Mouse (Mus musculus) CD4-positive naive resting alpha-beta T cell, adult 76 days (primary cell): ENCODE results near the gene Robo3. TPM values are rescaled to one million over a fixed set of nuclear protein-coding genes. Genes with fewer than 3 reads are reported as not detected.

ENCODE experiments used
- total RNA-seq: library from RNA; stranded (reverse); gene quantifications from one replicate; pipeline ENCODE4 v1.2.4, GENCODE M21; 2023

The Robo3 gene
- not detected for total RNA-seq

DNA sequence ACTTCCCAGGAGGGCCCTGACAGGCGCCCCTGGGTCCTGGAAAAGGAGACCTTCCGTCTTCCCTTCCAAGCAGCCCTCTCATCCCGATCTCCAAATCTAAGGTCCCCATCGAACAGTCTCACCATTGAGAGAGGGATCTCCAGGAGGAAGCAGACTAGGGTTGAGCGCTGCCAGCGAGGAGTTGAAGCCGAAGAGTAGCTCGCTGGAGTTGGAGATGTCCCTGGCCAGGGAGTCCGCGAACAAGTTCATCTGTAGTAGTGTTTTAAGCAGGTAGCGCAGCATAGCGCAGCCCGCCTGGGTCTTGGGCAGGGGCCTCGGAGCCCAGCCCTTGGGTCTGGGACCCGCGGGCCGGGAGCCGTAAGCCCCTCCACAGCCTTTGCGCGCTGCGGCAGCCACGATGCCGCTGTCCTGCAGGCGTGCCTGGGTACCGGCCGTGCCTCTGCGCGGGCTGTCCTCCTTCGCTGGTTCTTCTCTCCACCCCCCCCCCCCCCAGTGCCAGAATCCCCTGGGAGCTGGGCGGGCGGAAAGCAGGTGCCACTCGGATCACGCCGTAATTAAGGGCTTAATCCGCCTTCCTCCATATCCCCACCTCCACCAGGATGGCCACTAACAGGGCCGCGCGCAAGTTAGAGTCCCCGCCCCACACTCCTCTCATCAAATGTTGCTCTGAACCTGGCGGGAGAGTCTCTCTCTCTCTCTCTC lies at the start of gene Robo3:
Gene Robo3, minus strand, starts transcription at position 527 of the 702 bp plus-strand sequence.

DNA sequence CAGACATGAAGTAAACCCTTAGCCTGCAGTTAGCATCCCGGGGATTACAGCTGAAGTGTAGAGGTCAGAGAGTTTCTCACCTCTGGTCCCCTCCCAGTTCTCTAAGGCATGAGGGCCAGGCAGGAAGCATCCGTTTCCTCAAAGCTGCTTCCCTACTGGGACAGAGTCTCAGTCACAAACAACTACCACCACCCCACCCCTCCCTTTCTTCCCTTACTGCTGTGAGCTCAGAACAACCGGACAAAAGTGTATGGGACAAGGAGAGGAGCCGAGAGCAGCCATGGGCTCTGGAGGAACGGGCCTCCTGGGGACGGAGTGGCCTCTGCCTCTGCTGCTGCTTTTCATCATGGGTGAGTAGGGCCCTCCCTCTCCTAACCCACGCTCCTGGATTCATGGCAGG lies 31.2 kb downstream of the Robo3 start, which contains the start of gene Robo4:
Gene Robo4, plus strand, starts transcription at position 96 of the 400 bp plus-strand sequence.

GRCm38 (mm10) chr9:37367301-37368080 lies 65.6 kb downstream of the Robo3 start, which contains the start of gene Hepacam:
Hepacam (plus strand) TSS chr9:37367351.

Other genes with a start within 250 kb of the Robo3 start
- gene Tmem218, start 225.0 kb downstream of the Robo3 start, total RNA-seq: 0.41 TPM
- 3.9 TPM for gene Slc37a2, start 177.5 kb downstream of the Robo3 start, total RNA-seq
- gene Ccdc15, start 84.8 kb downstream of the Robo3 start, total RNA-seq: 13.5 TPM
- gene Hepacam, start 65.9 kb downstream of the Robo3 start, total RNA-seq: not detected
- not detected for gene Robo4, start 31.3 kb downstream of the Robo3 start, total RNA-seq
- 43.1 TPM for gene Msantd2, start 56.1 kb upstream of the Robo3 start, total RNA-seq
- gene Esam, start 94.8 kb upstream of the Robo3 start, total RNA-seq: 0.70 TPM
- gene Vsig2, start 106.0 kb upstream of the Robo3 start, total RNA-seq: not detected
- 4.8 TPM for gene Nrgn, start 119.7 kb upstream of the Robo3 start, total RNA-seq
- gene Siae, start 122.5 kb upstream of the Robo3 start, total RNA-seq: 6.8 TPM
- gene Spa17, start 180.5 kb upstream of the Robo3 start, total RNA-seq: not detected
- gene Tbrg1, start 224.1 kb upstream of the Robo3 start, total RNA-seq: 65.6 TPM
- gene Panx3, start 236.0 kb upstream of the Robo3 start, total RNA-seq: not detected